Mouse (Mus musculus) heart, adult 2 months (tissue): ENCODE measurements at regions not wholly inside any gene's neighbourhood (a gene's known extent, or its start where the extent isn't known, plus 50 kb on each side); places are given as distances from the start of the nearest gene placed in this dataset.

ENCODE experiments used
- DNase-seq, 2 experiments: peaks; one replicate each; pipeline ENCODE4 v3.0.0; 2021
- H3K27ac ChIP-seq: fragments of 200-600 bp; 2 replicates; pipeline ENCODE4 v1.8.1; 2022
- H3K27me3 ChIP-seq: fragments of 200-500 bp; 2 replicates; pipeline ENCODE4 v1.6.1; 2012; ENCODE audit warnings: mild to moderate bottlenecking, low read length, inconsistent platforms, mixed read lengths; ENCODE audit not compliant: control insufficient read depth, insufficient read depth
- H3K36me3 ChIP-seq: fragments of 200-500 bp; 2 replicates; pipeline ENCODE4 v1.6.1; 2012; ENCODE audit warnings: low read length, inconsistent platforms; ENCODE audit not compliant: control insufficient read depth, insufficient read depth
- H3K4me1 ChIP-seq: fragments of 200-500 bp; 2 replicates; pipeline ENCODE4 v1.6.1; 2011; ENCODE audit warnings: low read length; ENCODE audit not compliant: control insufficient read depth, insufficient read depth
- H3K4me3 ChIP-seq: fragments of 200-600 bp; 2 replicates; pipeline ENCODE4 v1.8.1; 2022
- H3K79me2 ChIP-seq: fragments of 200-500 bp; replicated peaks from 2 replicates; pipeline ENCODE4 v1.6.1; 2012; ENCODE audit warnings: mild to moderate bottlenecking, inconsistent platforms, low read length, moderate library complexity, mixed read lengths; ENCODE audit not compliant: control insufficient read depth, insufficient read depth
- H3K9ac ChIP-seq: fragments of 200-500 bp; 2 replicates; pipeline ENCODE4 v1.6.1; 2012; ENCODE audit warnings: low read depth, mild to moderate bottlenecking, control low read depth, inconsistent platforms, low read length, mixed read lengths
- CTCF ChIP-seq: fragments of 200-600 bp; IDR thresholded peaks from 2 replicates; pipeline ENCODE4 v1.8.1; 2022; ENCODE audit warnings: antibody characterized with exemption, mild to moderate bottlenecking, moderate library complexity
- EP300 ChIP-seq: fragments of 200-500 bp; IDR thresholded peaks from 2 replicates; pipeline ENCODE4 v1.6.1; 2011; ENCODE audit warnings: low read depth, low read length, control low read depth; ENCODE audit not compliant: insufficient read depth
- POLR2A ChIP-seq: fragments of 200-500 bp; IDR thresholded peaks from 2 replicates; pipeline ENCODE4 v1.6.1; 2011; ENCODE audit warnings: mild to moderate bottlenecking, low read depth, low read length, control low read depth; ENCODE audit not compliant: insufficient read depth
- WGBS: fragments of 180-500 bp; shearing (Covaris S2); methylation state at CpG from one replicate; pipeline ENCODE4 v1.1.7; 2018; 5-methylcytosine and 5-hydroxymethylcytosine counted together
- intact Hi-C: fragments of 180-260 bp; cut with DNase I; formaldehyde crosslinking; loops from one replicate; pipeline ENCODE4 v1.15.1; 2025

- intact Hi-C loops = no loop called here
- Histone ChIP-seq H3K27me3 (no peaks in the 10 kb centered on the region), H3K36me3 (no peaks in the 10 kb centered on the region), H3K9ac (no peak overlapping the region), H3K4me3 (no peak overlapping the region), H3K4me1 (no peaks in the 10 kb centered on the region), H3K79me2 (no peaks in the 10 kb centered on the region), H3K27ac (no peak overlapping the region)
- 39% methylated on average over 7 of the region's 7 CpGs for WGBS
- no peak for TF ChIP-seq POLR2A
- TF ChIP-seq EP300 = no peak
- TF ChIP-seq CTCF = no peak
- no peak for DNase-seq
Observed at GRCm38 (mm10) chr13:72120467-72120866, 156.9 kb upstream of the Irx1 start.

GRCm38 (mm10) chr13:72120911-72121553 lies 157.5 kb upstream of the Irx1 start:
- Histone ChIP-seq H3K4me1 (no peaks in the 10 kb centered on the region), H3K27me3 (no peaks in the 10 kb centered on the region), H3K27ac (no peak overlapping the region), H3K79me2 (no peaks in the 10 kb centered on the region), H3K4me3 (no peak overlapping the region), H3K36me3 (no peaks in the 10 kb centered on the region), H3K9ac (no peak overlapping the region)
- DNase-seq = no peak
- no peak for TF ChIP-seq POLR2A
- TF ChIP-seq EP300 = no peak
- no peak for TF ChIP-seq CTCF
- intact Hi-C loops = no loop called here
- 56% methylated on average over 6 of the region's 6 CpGs for WGBS

GRCm38 (mm10) chr13:72121554-72122229 lies 158.2 kb upstream of the Irx1 start:
- intact Hi-C loops = no loop called here
- Histone ChIP-seq H3K9ac (no peak overlapping the region), H3K27me3 (no peaks in the 10 kb centered on the region), H3K4me1 (no peaks in the 10 kb centered on the region), H3K4me3 (no peak overlapping the region), H3K36me3 (no peaks in the 10 kb centered on the region), H3K27ac (no peak overlapping the region), H3K79me2 (no peaks in the 10 kb centered on the region)
- WGBS = 78% methylated on average over 18 of the region's 18 CpGs
- no peak for TF ChIP-seq CTCF
- TF ChIP-seq POLR2A = no peak
- no peak for TF ChIP-seq EP300
- DNase-seq = no peak

GRCm38 (mm10) chr13:72122230-72122627 lies 158.7 kb upstream of the Irx1 start:
- no peaks in the 10 kb centered on the region for H3K27me3 ChIP-seq
- intact Hi-C loops = no loop called here
- no peak overlapping the region for H3K27ac ChIP-seq
- H3K9ac ChIP-seq = no peak overlapping the region
- no peaks in the 10 kb centered on the region for H3K36me3 ChIP-seq
- WGBS = 69% methylated on average over 11 of the region's 11 CpGs
- no peaks in the 10 kb centered on the region for H3K79me2 ChIP-seq
- H3K4me1 ChIP-seq = no peaks in the 10 kb centered on the region
- no peak overlapping the region for H3K4me3 ChIP-seq
- no peak for DNase-seq
- TF ChIP-seq EP300 (no peak), CTCF (no peak), POLR2A (no peak)

- no peaks in the 10 kb centered on the region for H3K79me2 ChIP-seq
- H3K4me1 ChIP-seq = no peaks in the 10 kb centered on the region
- no peak overlapping the region for H3K4me3 ChIP-seq
- no peak overlapping the region for H3K27ac ChIP-seq
- intact Hi-C loops = no loop called here
- H3K9ac ChIP-seq = no peak overlapping the region
- H3K36me3 ChIP-seq = no peaks in the 10 kb centered on the region
- no peaks in the 10 kb centered on the region for H3K27me3 ChIP-seq
- TF ChIP-seq POLR2A = no peak
- TF ChIP-seq CTCF = no peak
- no peak for TF ChIP-seq EP300
- no peak for DNase-seq
- 100% methylated on average over 1 of the region's 1 CpGs for WGBS
Observed at GRCm38 (mm10) chr13:72128306-72128705, 164.8 kb upstream of the Irx1 start.

GRCm38 (mm10) chr13:72131341-72131740 lies 167.8 kb upstream of the Irx1 start:
- H3K79me2 ChIP-seq = no peaks in the 10 kb centered on the region
- H3K27ac ChIP-seq = no peak overlapping the region
- no peak overlapping the region for H3K9ac ChIP-seq
- no peaks in the 10 kb centered on the region; the same call in 1 of the 2 replicates for H3K4me1 ChIP-seq
- no peaks in the 10 kb centered on the region for H3K36me3 ChIP-seq
- no peaks in the 10 kb centered on the region for H3K27me3 ChIP-seq
- intact Hi-C loops = no loop called here
- H3K4me3 ChIP-seq = no peak overlapping the region
- no peak for TF ChIP-seq CTCF
- TF ChIP-seq EP300 = no peak
- TF ChIP-seq POLR2A = no peak
- 92% methylated on average over 2 of the region's 2 CpGs for WGBS
- no peak for DNase-seq
